Mouse (Mus musculus) neural tube, embryonic 13.5 days (tissue): ENCODE measurements around the gene 2610042L04Rik. TPM values are rescaled to one million over a fixed set of nuclear protein-coding genes. Genes with fewer than 3 reads are reported as not detected.
"Not testable (repeated sequence)": the region's sequence is repeated elsewhere in the genome, so short reads cannot be mapped to it uniquely, and the experiment has no call there.

Experiments
- ATAC-seq: fragments of 200-750 bp; cut with Nextera tagmentation; 2 replicates; pipeline ENCODE4 v1.8.0; 2017; ENCODE audit warnings: low read depth, mild to moderate bottlenecking, moderate TSS enrichment, moderate library complexity
- H3K27ac ChIP-seq: fragments of 300-500 bp; sonication (generic); replicated peaks from 2 replicates; pipeline ENCODE4 v1.5.1; 2015; ENCODE audit warnings: moderate library complexity, mild to moderate bottlenecking, inconsistent platforms
- H3K27me3 ChIP-seq: fragments of 300-500 bp; sonication (generic); 2 replicates; pipeline ENCODE4 v1.6.1; 2015; ENCODE audit warnings: mild to moderate bottlenecking, inconsistent platforms
- H3K36me3 ChIP-seq: fragments of 300-500 bp; sonication (generic); 2 replicates; pipeline ENCODE4 v1.6.1; 2015; ENCODE audit warnings: mild to moderate bottlenecking, inconsistent platforms
- H3K4me1 ChIP-seq: fragments of 300-500 bp; sonication (generic); replicated peaks from 2 replicates; pipeline ENCODE4 v1.6.1; 2015; ENCODE audit warnings: inconsistent platforms
- H3K4me2 ChIP-seq: fragments of 300-500 bp; sonication (generic); 2 replicates; pipeline ENCODE4 v1.6.1; 2015; ENCODE audit warnings: inconsistent platforms, mild to moderate bottlenecking, moderate library complexity
- H3K4me3 ChIP-seq: fragments of 300-500 bp; sonication (generic); 2 replicates; pipeline ENCODE4 v1.5.1; 2015; ENCODE audit warnings: mild to moderate bottlenecking, inconsistent platforms
- H3K9ac ChIP-seq: fragments of 300-500 bp; sonication (generic); 2 replicates; pipeline ENCODE4 v1.6.1; 2015; ENCODE audit warnings: moderate library complexity, mild to moderate bottlenecking, inconsistent platforms
- H3K9me3 ChIP-seq: fragments of 300-500 bp; sonication (generic); 2 replicates; pipeline ENCODE4 v1.6.1; 2016; ENCODE audit warnings: inconsistent platforms
- WGBS: fragments of 180-500 bp; shearing (Covaris S2); methylation state at CpG from one replicate; pipeline ENCODE4 v1.1.7; 2015; 5-methylcytosine and 5-hydroxymethylcytosine counted together
- polyA plus RNA-seq: library from polyadenylated mRNA; unstranded; fragments of >200 nt; fragmentation: Nextera tagmentation; extraction: Ambion mirVana; gene quantifications from 2 replicates; pipeline ENCODE4 v1.2.1, GENCODE M21; 2015

Gene 2610042L04Rik
- 2.3 and 3.8 TPM in 2 replicates for polyA plus RNA-seq

- not testable (repeated sequence) for H3K36me3 ChIP-seq, H3K9me3 ChIP-seq, H3K4me1 ChIP-seq, H3K27ac ChIP-seq, ATAC-seq, H3K27me3 ChIP-seq
- H3K4me3 ChIP-seq: peak within 1 kb of the TSS; percentile 45
- peak within 1 kb of the TSS; percentile 66 for H3K9ac ChIP-seq
- peak within 1 kb of the TSS; percentile 60 for H3K4me2 ChIP-seq
- 2% methylated on average over 25 of the region's 48 CpGs for WGBS
Measured at GRCm38 (mm10) chr14:4334476-4335080, at the start of gene 2610042L04Rik. Gene 2610042L04Rik (plus strand): TSS chr14:4334763.

- ATAC-seq, H3K4me3 ChIP-seq, H3K36me3 ChIP-seq, H3K27me3 ChIP-seq, H3K9ac ChIP-seq, H3K4me2 ChIP-seq, H3K27ac ChIP-seq, H3K4me1 ChIP-seq, H3K9me3 ChIP-seq: not testable (repeated sequence)
- WGBS: no CpG with 5 or more reads among the region's 1 CpGs
Measured at GRCm38 (mm10) chr14:4316983-4317382, 17.6 kb upstream of the 2610042L04Rik start, which contains the start of gene Gm3149. Gene Gm3149 (plus strand): TSS chr14:4317283.

DNA sequence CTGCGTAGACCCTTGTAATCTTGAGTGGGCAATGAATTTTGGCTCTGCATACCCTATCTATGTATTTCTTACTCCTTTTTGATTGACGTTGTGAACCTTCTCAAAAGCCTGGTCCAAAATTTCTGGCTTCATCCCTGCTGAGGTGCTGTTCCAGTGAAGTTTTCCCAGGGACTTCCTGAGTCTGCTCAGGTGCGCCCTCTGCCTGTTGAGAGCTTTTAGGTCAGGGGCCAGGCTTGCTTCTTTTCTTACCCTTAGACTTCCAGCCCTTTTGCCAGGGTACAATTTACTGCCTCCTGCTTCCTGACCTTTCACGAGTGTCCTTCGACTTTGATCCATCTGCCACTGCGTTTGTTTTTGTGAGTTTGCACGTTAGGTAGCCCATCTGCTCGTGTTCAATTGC lies 943 bp downstream of the 2610042L04Rik start:
- not testable (repeated sequence) for ATAC-seq, H3K9me3 ChIP-seq, H3K27ac ChIP-seq, H3K4me3 ChIP-seq, H3K36me3 ChIP-seq, H3K9ac ChIP-seq, H3K27me3 ChIP-seq, H3K4me1 ChIP-seq
- 0 out of 2 replicates have a peak overlapping the region, but pooled peaks have one; percentile 30 for H3K4me2 ChIP-seq
- WGBS: 9% methylated on average over 8 of the region's 8 CpGs

DNA sequence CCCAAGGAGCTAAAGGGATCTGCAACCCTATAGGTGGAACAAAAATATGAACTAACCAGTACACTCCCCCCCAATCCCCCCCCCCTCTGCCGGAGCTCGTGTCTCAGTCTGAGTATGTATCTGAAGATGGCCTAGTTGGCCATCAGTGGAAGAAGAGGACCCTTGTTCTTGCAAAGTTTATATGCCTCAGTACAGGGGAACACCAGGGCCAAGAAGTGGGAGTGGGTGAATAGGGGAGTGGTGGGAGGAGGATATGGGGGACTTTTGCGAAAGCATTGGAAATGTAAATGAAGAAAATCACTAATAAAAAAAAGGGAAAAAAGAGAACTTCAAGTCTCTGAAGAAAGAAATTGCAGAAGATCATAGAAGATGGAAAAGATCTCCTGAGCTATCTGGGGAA lies 34.4 kb downstream of the 2610042L04Rik start:
- not testable (repeated sequence) for H3K27ac ChIP-seq, H3K9ac ChIP-seq, H3K36me3 ChIP-seq, H3K27me3 ChIP-seq, H3K9me3 ChIP-seq, H3K4me2 ChIP-seq, H3K4me1 ChIP-seq, H3K4me3 ChIP-seq, ATAC-seq
- WGBS: 87% methylated on average over 3 of the region's 3 CpGs

- not testable (repeated sequence) for H3K4me3 ChIP-seq, H3K9ac ChIP-seq, H3K27me3 ChIP-seq, H3K4me1 ChIP-seq, ATAC-seq, H3K4me2 ChIP-seq, H3K9me3 ChIP-seq, H3K27ac ChIP-seq, H3K36me3 ChIP-seq
- 87% methylated on average over 3 of the region's 3 CpGs for WGBS
Measured at GRCm38 (mm10) chr14:4369691-4370090, 35.1 kb downstream of the 2610042L04Rik start.

- not testable (repeated sequence) for H3K4me2 ChIP-seq, H3K27me3 ChIP-seq, H3K4me1 ChIP-seq, ATAC-seq, H3K4me3 ChIP-seq, H3K27ac ChIP-seq, H3K9ac ChIP-seq, H3K9me3 ChIP-seq, H3K36me3 ChIP-seq
Measured at GRCm38 (mm10) chr14:4377871-4378270, 43.3 kb downstream of the 2610042L04Rik start.

GRCm38 (mm10) chr14:4385606-4386005 lies 51.0 kb downstream of the 2610042L04Rik start:
- H3K9ac ChIP-seq, H3K27ac ChIP-seq, H3K9me3 ChIP-seq, H3K4me1 ChIP-seq, H3K4me2 ChIP-seq, ATAC-seq, H3K27me3 ChIP-seq, H3K4me3 ChIP-seq, H3K36me3 ChIP-seq: not testable (repeated sequence)

DNA sequence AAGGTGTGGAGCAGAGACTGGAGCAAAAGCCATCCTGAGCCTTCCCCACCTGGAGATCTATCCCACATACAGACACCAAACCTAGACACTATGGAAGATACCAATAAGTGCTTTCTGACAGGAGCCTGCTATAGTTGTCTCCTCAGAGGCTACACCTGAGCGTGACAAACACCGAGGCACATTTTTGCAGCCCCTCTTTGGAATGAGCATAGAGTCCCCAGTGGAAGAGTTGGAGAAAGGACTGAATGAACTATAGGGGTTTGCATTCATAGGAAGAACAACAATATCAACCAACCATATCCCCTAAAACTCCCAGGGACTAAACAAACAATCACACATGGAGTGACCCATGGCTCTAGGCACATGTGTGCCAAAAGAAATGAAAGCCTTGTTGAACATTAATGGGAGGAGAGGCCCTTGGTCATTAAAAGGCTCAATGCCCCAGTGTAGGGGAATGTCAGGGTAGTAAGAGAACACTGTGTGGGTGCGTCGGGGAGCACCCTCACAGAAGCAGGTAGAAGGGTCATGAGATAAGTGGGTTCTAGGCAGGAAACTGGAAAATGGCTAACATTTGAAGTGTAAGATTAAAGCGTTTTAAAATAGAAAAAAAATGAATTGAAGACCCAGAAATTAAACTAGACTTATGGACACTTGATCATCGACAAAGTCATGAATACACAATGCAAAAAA lies 58.4 kb downstream of the 2610042L04Rik start:
- not testable (repeated sequence) for H3K36me3 ChIP-seq, H3K9ac ChIP-seq, H3K27me3 ChIP-seq, H3K9me3 ChIP-seq, H3K27ac ChIP-seq, ATAC-seq, H3K4me1 ChIP-seq, H3K4me2 ChIP-seq, H3K4me3 ChIP-seq
- 97% methylated on average over 4 of the region's 6 CpGs for WGBS

DNA sequence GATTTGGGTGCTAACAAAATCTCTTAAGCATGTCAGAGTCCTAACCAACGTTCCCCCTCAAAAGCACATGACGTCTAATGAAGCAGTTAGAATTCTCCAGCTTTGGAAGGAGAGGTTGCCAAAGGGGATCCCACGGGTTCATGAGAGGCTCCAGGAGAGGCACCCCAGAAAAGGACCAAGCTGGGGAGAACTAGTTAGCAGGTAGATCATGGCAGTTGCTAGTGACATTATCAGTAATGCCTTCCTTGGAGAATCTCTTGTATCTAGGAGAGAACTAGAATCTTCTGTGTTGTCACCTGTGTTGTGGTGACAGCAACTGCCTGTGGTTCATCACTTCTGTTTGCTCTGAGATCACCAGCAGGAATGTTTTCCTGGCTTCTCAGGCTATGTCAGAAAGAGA lies 62.7 kb downstream of the 2610042L04Rik start, which contains the start of gene Gm3159:
Gene Gm3159, plus strand, starts transcription at position 301 of the 400 bp plus-strand sequence.
- not testable (repeated sequence) for H3K27me3 ChIP-seq, H3K36me3 ChIP-seq, H3K4me2 ChIP-seq, H3K9ac ChIP-seq, H3K27ac ChIP-seq, H3K4me1 ChIP-seq, H3K9me3 ChIP-seq, H3K4me3 ChIP-seq, ATAC-seq
- 78% methylated on average over 1 of the region's 3 CpGs for WGBS

- H3K27me3 ChIP-seq, H3K4me1 ChIP-seq, H3K36me3 ChIP-seq, H3K9me3 ChIP-seq, H3K27ac ChIP-seq, H3K4me2 ChIP-seq, H3K9ac ChIP-seq, ATAC-seq, H3K4me3 ChIP-seq: not testable (repeated sequence)
Measured at GRCm38 (mm10) chr14:4398624-4399023, 64.1 kb downstream of the 2610042L04Rik start.

GRCm38 (mm10) chr14:4400115-4400789 lies 65.7 kb downstream of the 2610042L04Rik start:
- WGBS: 84% methylated on average over 5 of the region's 5 CpGs
- ATAC-seq, H3K36me3 ChIP-seq, H3K27me3 ChIP-seq, H3K4me1 ChIP-seq, H3K9me3 ChIP-seq, H3K4me3 ChIP-seq, H3K27ac ChIP-seq, H3K9ac ChIP-seq, H3K4me2 ChIP-seq: not testable (repeated sequence)

DNA sequence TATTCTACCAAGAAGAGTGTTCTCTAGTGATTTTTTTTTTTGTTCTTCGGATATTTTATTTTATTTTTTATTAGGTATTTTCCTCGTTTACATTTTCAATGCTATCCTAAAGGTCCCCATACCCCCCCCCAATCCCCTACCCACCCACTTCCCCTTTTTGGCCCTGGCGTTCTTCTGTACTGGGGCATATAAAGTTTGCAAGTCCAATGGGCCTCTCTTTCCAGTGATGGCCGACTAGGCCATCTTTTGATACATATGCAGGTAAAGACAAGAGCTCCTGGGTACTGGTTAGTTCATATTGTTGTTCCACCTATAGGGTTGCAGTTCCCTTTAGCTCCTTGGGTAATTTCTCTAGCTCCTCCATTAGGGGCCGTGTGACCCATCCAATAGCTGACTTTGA lies 66.7 kb downstream of the 2610042L04Rik start:
- 82% methylated on average over 5 of the region's 5 CpGs for WGBS
- not testable (repeated sequence) for H3K4me3 ChIP-seq, H3K27me3 ChIP-seq, H3K27ac ChIP-seq, H3K4me2 ChIP-seq, ATAC-seq, H3K36me3 ChIP-seq, H3K9me3 ChIP-seq, H3K4me1 ChIP-seq, H3K9ac ChIP-seq
